Mouse (Mus musculus) heart, postnatal 4 days (tissue): ENCODE data around the gene Nap1l1. TPM values are rescaled to one million over a fixed set of nuclear protein-coding genes. Genes with fewer than 3 reads are reported as not detected.
A peak's percentile ranks its signal among the peaks of the same experiment; 100 is the strongest.
"Not testable (repeated sequence)": the region's sequence is repeated elsewhere in the genome, so short reads cannot be mapped to it uniquely, and the experiment has no call there.

Experiments
- DNase-seq: peaks from one replicate; pipeline ENCODE4 v3.0.0; 2021
- total RNA-seq, 2 experiments: library from RNA; stranded (reverse); gene quantifications; 2 replicates each; pipeline ENCODE4 v1.2.3; 2021

The Nap1l1 gene
- total RNA-seq: 100 to 1,000 TPM; 119 to 120 TPM

- DNase-seq: peak; percentile 98
These were observed at the start of gene Nap1l1 for GRCm38 (mm10) chr10:111472686-111473510. Gene Nap1l1 (plus strand): TSS chr10:111473223.

- no peak for DNase-seq
These were observed 46.5 kb upstream of the Nap1l1 start for GRCm38 (mm10) chr10:111426491-111426890.

GRCm38 (mm10) chr10:111433502-111433901 lies 39.5 kb upstream of the Nap1l1 start:
- DNase-seq: no peak

- DNase-seq: no peak
These were observed 32.0 kb upstream of the Nap1l1 start for GRCm38 (mm10) chr10:111441034-111441440.

DNA sequence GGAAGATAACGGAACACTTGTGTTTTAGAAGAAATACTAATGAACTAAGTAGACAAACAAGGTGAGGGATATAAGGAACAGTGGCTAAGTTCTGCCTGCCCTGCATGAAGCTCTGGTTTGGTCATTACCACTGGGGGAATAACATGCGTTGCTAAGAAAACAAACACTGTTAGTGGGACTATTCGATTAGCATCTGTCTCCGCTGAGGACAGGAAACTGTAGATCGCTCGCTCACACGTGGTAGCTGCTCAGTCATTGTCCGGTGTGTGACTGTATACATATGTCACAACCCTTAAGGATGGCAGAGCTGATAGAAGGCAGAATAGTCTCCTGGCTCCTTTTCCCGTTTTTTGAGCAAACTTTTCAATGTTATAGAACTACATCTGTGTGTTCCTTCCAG lies 28.8 kb upstream of the Nap1l1 start:
- DNase-seq: no peak

DNA sequence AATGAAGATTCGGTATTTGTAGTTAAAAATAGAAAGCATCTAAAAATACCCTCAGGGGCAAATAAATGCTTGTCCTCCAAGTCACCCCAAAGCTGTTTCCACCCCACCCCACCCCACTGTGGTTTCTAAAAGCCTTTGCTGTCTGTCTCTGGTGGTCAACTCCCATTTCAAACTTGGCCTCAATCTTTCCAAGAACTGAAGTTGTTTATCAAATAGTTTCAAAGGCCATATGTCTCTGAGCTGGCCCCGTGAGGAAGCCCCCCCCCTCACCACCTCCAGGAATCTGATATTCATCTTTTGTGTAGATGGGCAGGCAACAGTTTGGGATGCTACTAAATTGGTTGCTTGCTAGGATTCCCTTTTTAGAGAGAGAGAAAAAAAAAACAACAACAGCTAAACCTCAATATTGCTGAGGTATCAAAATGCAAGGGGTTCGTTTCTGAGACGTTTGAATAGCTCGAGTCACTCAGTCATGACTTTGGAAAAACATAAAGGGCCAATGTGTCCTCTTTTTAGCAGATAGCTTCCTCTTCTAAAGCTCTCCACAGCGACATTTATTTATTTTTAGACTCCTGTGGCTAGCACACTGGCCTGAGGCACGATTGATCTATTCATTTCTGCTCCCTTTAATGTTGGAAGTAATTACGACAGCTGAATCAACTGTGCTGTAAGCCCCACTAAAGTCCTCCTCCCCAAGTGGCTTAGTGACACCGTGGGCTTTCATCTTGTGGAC lies 26.9 kb upstream of the Nap1l1 start:
- no peak for DNase-seq

GRCm38 (mm10) chr10:111446672-111447008 lies 26.4 kb upstream of the Nap1l1 start:
- DNase-seq: not testable (repeated sequence)

GRCm38 (mm10) chr10:111449662-111450061 lies 23.4 kb upstream of the Nap1l1 start:
- not testable (repeated sequence) for DNase-seq

- DNase-seq: no peak
These were observed 21.2 kb upstream of the Nap1l1 start for GRCm38 (mm10) chr10:111451683-111452322.

GRCm38 (mm10) chr10:111452426-111452825 lies 20.6 kb upstream of the Nap1l1 start:
- DNase-seq: no peak

- no peak for DNase-seq
These were observed 18.2 kb upstream of the Nap1l1 start for GRCm38 (mm10) chr10:111454698-111455308.

DNA sequence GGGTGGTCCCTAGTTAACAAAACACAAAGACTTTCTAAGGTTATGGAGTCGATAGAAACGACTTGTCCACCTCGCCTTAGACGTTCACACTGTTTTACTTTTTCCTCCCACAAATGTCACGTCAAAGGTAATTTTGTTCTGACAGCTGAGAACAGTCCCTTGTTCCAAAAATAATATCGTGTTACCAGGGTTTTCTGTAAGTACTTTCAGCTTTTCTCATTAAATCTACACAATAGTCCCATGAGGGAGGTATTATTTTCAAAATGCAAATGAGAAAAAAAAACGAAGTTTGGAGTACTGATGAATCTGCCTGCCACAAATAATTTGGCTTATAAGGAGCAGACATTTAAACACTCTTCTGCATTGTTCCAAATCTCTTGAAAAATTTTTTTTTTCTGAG lies 14.9 kb upstream of the Nap1l1 start:
- DNase-seq: no peak

- peak; percentile 14 for DNase-seq
These were observed 14.0 kb upstream of the Nap1l1 start for GRCm38 (mm10) chr10:111459040-111459439.

DNA sequence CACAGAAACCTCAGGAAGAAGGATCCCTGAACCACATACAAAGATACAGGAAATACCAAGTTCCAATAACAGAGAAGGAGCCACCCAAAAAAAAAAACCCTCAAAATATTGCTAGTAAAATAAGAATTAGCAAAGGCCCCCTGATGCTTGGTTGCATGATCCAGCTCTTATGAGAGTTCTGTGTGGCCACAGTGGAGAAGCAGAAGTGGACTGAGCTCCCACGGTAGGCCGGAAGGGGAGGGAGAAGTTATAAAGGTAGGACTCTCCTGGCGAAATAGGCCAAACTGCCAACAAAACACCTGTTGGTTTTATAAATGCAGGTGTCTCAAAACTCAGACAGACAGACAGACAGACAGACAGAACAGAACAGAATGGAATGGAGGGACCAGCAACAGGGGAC lies 13.1 kb upstream of the Nap1l1 start:
- no peak for DNase-seq

DNA sequence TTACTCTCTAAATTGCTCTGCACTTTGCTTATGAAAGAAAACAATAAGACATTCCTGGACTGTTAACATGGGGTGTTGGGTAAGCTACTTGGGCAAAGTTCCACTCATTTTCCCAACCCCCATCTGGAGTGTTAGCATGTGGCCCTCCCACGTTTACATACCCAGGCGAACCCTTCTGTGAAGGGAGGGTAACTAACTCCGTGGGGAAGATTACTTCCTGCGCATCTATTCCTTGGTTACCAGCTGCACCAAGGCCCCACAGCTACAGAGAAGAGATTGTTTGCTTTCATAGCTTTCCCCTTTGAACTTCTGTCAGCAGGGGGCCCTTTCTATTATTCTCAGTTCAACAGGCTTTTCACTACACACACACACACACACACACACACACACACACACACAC lies 12.6 kb upstream of the Nap1l1 start:
- DNase-seq: no peak

DNA sequence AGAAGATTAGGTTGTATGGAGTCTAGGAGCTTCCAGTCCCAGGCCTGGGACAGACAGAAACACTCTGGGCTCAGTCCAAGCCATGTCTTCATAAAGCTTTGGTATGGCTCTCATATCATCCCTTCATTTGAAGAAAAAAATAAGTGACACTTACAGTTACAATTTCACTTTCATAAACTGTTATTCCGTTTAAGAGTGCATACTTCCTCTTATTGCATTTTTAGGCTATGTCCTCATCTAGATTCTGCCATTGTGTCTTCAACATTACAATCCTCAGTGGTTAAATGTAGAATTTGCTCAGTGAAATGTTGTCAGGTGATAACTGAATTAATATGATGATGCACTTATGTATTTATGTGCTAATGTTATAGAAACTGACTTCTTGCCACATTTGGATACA lies 8.2 kb upstream of the Nap1l1 start:
- no peak for DNase-seq

GRCm38 (mm10) chr10:111465409-111465808 lies 7.6 kb upstream of the Nap1l1 start:
- DNase-seq: no peak

DNA sequence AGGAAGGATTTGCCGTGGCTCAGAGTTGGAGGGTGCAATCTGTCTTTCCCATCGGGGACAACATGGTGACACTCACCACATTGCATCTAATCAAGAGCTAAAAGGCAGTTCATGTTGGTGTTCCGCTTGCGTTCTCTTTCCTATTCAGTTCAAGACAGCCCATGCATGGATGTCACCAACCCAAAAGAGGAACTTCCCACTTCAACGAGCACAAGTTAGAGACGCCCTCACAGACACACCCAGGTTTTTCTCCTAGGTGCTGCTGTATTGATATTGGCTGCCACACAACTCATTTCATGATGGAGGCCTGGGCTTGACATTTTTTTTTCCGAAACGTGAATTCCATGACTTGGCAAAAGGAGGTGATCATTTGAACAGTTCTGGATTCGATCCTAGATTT lies 1.9 kb upstream of the Nap1l1 start:
- DNase-seq: no peak

DNA sequence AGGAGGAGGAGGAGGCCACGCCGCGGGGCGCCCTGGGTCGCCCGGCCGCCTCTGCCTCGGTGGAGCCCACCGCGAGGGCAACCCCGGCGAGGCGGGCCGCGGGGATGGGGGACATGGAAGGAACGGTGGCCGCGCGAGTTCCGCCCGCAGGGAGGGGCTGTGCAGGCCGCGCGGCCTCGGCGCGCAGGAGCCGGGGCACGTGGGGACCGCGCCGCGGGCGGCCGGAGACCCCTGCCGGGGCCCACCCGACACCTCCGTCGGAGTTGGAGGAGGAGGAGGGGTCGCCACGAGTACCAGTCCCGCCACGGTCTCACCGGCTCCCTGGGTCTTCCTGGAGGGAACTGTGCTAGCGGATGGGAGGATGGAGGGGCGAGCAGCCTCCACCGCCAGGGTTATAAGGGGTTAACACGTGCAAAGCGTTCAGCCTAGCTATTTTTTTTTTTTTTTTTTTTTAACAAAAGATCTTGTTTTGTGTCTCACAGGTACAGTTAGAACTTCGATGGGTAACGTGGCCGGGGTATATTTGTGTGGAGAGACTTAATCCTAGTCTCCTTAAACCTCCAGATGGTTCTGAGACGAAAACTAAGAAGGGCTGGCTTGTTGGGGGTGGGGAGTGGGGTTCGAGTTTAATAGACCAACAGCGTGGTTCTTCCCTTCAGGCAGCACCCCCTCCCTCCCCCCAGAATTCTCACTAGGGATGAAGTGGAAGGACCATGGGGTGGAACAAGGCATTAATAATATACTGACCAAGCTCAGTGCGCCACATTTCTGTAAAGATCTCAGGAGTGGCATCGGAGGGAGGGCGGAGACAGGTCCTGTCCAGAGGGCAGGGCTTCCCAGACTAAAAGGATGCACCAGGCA lies 718 bp downstream of the Nap1l1 start:
- peak; percentile 10 for DNase-seq

DNA sequence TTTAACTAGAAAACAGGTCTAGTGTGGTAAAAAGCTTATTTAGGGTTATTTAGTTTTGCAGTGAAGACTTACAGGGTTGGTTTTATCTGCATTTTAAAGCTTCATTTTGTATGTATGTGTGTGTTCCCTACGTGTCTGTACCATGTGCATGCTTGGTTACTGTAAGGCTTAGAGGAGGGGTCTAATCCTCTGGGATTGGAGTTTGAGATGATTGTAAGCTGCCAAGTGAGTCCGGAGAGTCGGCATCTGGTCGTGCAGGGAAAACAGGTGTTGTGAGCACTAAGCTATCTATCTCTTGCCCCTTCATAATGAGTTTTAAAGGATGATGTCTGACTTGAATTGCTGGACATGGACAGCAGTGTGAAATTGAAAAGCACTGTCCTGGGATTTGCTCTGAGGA lies 3.3 kb downstream of the Nap1l1 start:
- DNase-seq: no peak

DNA sequence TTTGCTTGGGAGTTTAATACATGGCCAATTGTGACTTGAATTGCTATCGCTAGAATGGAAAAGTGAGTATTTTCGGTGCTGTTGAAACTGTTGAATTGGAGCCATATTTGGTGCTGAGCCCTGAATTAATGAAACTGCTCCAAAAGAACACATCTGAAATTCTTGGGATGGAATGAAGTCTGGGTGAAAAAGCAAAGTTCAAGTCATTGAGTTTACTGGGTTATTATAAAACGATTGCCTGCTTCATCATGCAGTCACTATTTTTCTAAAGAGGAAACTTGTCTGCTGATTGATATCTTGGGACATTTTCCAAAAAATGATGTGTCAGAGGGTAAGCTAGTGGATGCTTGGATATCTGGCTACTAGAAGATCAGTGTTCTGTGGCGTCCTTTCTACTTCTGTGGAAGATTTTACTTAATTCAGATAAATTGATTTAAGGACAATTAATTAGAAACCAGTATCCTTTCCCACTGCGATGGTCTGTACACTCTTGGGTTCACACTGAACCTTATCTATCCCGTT lies 4.0 kb downstream of the Nap1l1 start:
- no peak for DNase-seq

GRCm38 (mm10) chr10:111479599-111479998 lies 6.6 kb downstream of the Nap1l1 start:
- no peak for DNase-seq
